Mouse (Mus musculus) bone marrow, adult 2 months (tissue): ENCODE data around the gene Mgat5.

Experiments used
- CTCF ChIP-seq: fragments of 200-500 bp; IDR thresholded peaks from 2 replicates; pipeline ENCODE4 v1.5.1; 2011; ENCODE audit warnings: low read length, control low read depth; ENCODE audit not compliant: control insufficient read depth, insufficient read depth
- POLR2A ChIP-seq: fragments of 200-500 bp; IDR thresholded peaks from 2 replicates; pipeline ENCODE4 v1.6.1; 2011; ENCODE audit warnings: low read depth, mild to moderate bottlenecking, control low read depth, low read length, borderline replicate concordance; ENCODE audit not compliant: control insufficient read depth

GRCm38 (mm10) chr1:127536448-127536847 lies 331.6 kb downstream of the Mgat5 start:
- no peak for TF ChIP-seq POLR2A
- TF ChIP-seq CTCF: no peak
